Mouse (Mus musculus) heart, postnatal 0 days (tissue): ENCODE data around the gene Nup210l. TPM values are rescaled to one million over a fixed set of nuclear protein-coding genes. Genes with fewer than 3 reads are reported as not detected.
A peak's percentile ranks its signal among the peaks of the same experiment; 100 is the strongest.

Experiments
- ATAC-seq: fragments of 200-750 bp; cut with Nextera tagmentation; 2 replicates; pipeline ENCODE4 v1.8.0; 2017; ENCODE audit warnings: low read depth, moderate number of reproducible peaks, moderate library complexity; ENCODE audit not compliant: insufficient read depth
- DNase-seq: peaks from one replicate; pipeline ENCODE4 v3.0.0-alpha.2; 2016; ENCODE audit warnings: low spot score
- H3K27ac ChIP-seq: fragments of 300-500 bp; sonication (generic); 2 replicates; pipeline ENCODE4 v1.5.1; 2014; ENCODE audit warnings: low read depth, mild to moderate bottlenecking
- H3K27me3 ChIP-seq: fragments of 300-500 bp; sonication (generic); 2 replicates; pipeline ENCODE4 v1.6.1; 2014; ENCODE audit warnings: low read length, mixed read lengths; ENCODE audit not compliant: control insufficient read depth, insufficient read depth
- H3K36me3 ChIP-seq: fragments of 300-500 bp; sonication (generic); replicated peaks from 2 replicates; pipeline ENCODE4 v1.6.1; 2014; ENCODE audit warnings: low read length, mixed read lengths; ENCODE audit not compliant: control insufficient read depth, insufficient read depth
- H3K4me1 ChIP-seq: fragments of 300-500 bp; sonication (generic); 2 replicates; pipeline ENCODE4 v1.6.1; 2014; ENCODE audit warnings: antibody characterized with exemption; ENCODE audit not compliant: control insufficient read depth, insufficient read depth
- H3K4me2 ChIP-seq: fragments of 300-500 bp; sonication (generic); 2 replicates; pipeline ENCODE4 v1.6.1; 2014; ENCODE audit warnings: low read depth, mild to moderate bottlenecking, low read length, moderate library complexity
- H3K4me3 ChIP-seq: fragments of 300-500 bp; sonication (generic); 2 replicates; pipeline ENCODE4 v1.5.1; 2014; ENCODE audit warnings: low read depth, low read length
- H3K9ac ChIP-seq: fragments of 300-500 bp; sonication (generic); replicated peaks from 2 replicates; pipeline ENCODE4 v1.6.1; 2014; ENCODE audit warnings: low read depth, low read length, mixed read lengths
- H3K9me3 ChIP-seq: fragments of 300-500 bp; sonication (generic); replicated peaks from 2 replicates; pipeline ENCODE4 v1.6.1; 2016; ENCODE audit warnings: low read length; ENCODE audit not compliant: control insufficient read depth
- CTCF ChIP-seq: IDR thresholded peaks from 2 replicates; pipeline ENCODE4 v1.5.1; 2016; ENCODE audit warnings: antibody characterized with exemption, control low read depth, low read depth
- EP300 ChIP-seq: IDR thresholded peaks from 2 replicates; pipeline ENCODE4 v1.6.1; 2016; ENCODE audit warnings: antibody characterized with exemption, low read depth
- WGBS: fragments of 180-500 bp; shearing (Covaris S2); extraction: QIAGEN DNeasy Blood & Tissue Kit; methylation state at CpG from one replicate; pipeline ENCODE4 v1.1.7; 2014; 5-methylcytosine and 5-hydroxymethylcytosine counted together
- polyA plus RNA-seq: library from polyadenylated mRNA; unstranded; fragments of >200 nt; fragmentation: Nextera tagmentation; extraction: Ambion mirVana; gene quantifications from 2 replicates; pipeline ENCODE4 v1.2.1, GENCODE M21; 2015
- total RNA-seq: library from RNA; depleted of rRNA; stranded (reverse); fragments of >200 nt; gene quantifications from 2 replicates; pipeline ENCODE4 v1.2.3, GENCODE M21; 2014; ENCODE audit warnings: low replicate concordance

Gene Nup210l
- total and polyA plus RNA-seq, 2 experiments from 2014 or later: 0.04 TPM

GRCm38 (mm10) chr3:90079763-90080497, 24.0 kb upstream of the Nup210l start:
- peak overlapping the region; percentile 95 for H3K27ac ChIP-seq

GRCm38 (mm10) chr3:90080498-90080863, 23.5 kb upstream of the Nup210l start:
- H3K4me1 ChIP-seq: peaks cover 44% of the 10 kb centered on the region
- WGBS: 0% methylated on average over 6 of the region's 6 CpGs
- no peak for ATAC-seq
- peak overlapping the region; percentile 95 for H3K27ac ChIP-seq
- no peaks in the 10 kb centered on the region for H3K36me3 ChIP-seq
- peak overlapping the region; percentile 86 for H3K4me3 ChIP-seq
- no peak for DNase-seq
- TF ChIP-seq EP300: no peak
- no peak for TF ChIP-seq CTCF
- H3K9me3 ChIP-seq: no peaks in the 10 kb centered on the region
- peak overlapping the region; percentile 82 for H3K9ac ChIP-seq
- H3K27me3 ChIP-seq: no peaks in the 10 kb centered on the region
- peak overlapping the region; percentile 73 for H3K4me2 ChIP-seq

More at GRCm38 (mm10) chr3:90079763-90080497, 24.0 kb upstream of the Nup210l start:
- WGBS: under 1% methylated on average over 50 of the region's 53 CpGs
- no peaks in the 10 kb centered on the region for H3K9me3 ChIP-seq
- peak overlapping the region; percentile 82 for H3K9ac ChIP-seq
- H3K36me3 ChIP-seq: no peaks in the 10 kb centered on the region
- peak; percentile 51 for ATAC-seq
- TF ChIP-seq CTCF (no peak), EP300 (no peak; the same call in 1 of the 2 replicates)
- peak overlapping the region; percentile 86 for H3K4me3 ChIP-seq
- peak; percentile 79 for DNase-seq
- peak overlapping the region; percentile 73 for H3K4me2 ChIP-seq
- H3K4me1 ChIP-seq: peaks cover 40% of the 10 kb centered on the region
- no peaks in the 10 kb centered on the region for H3K27me3 ChIP-seq

GRCm38 (mm10) chr3:90081365-90082240, 22.3 kb upstream of the Nup210l start:
- DNase-seq: no peak
- H3K9me3 ChIP-seq: no peaks in the 10 kb centered on the region
- H3K4me2 ChIP-seq: peak overlapping the region; percentile 73
- peak overlapping the region; percentile 32; the same call in 1 of the 2 replicates for H3K9ac ChIP-seq
- no peaks in the 10 kb centered on the region for H3K27me3 ChIP-seq
- TF ChIP-seq EP300: no peak
- TF ChIP-seq CTCF: no peak
- 50% methylated on average over 5 of the region's 5 CpGs for WGBS
- peak overlapping the region; percentile 95 for H3K27ac ChIP-seq
- ATAC-seq: no peak
- H3K36me3 ChIP-seq: peaks cover 3% of the 10 kb centered on the region; the same call in 1 of the 2 replicates
- peaks cover 44% of the 10 kb centered on the region for H3K4me1 ChIP-seq
- peak overlapping the region; percentile 86 for H3K4me3 ChIP-seq

GRCm38 (mm10) chr3:90083034-90083433, 20.9 kb upstream of the Nup210l start:
- Histone ChIP-seq H3K27ac (peak overlapping the region; percentile 95), H3K4me3 (0 out of 2 replicates have a peak overlapping the region, but pooled peaks have one; percentile 7), H3K27me3 (no peaks in the 10 kb centered on the region), H3K4me1 (peaks cover 44% of the 10 kb centered on the region), H3K9ac (no peak overlapping the region), H3K4me2 (peak overlapping the region; percentile 73), H3K36me3 (peaks cover 17% of the 10 kb centered on the region), H3K9me3 (no peaks in the 10 kb centered on the region)
- no peak for DNase-seq
- ATAC-seq: no peak
- 21% methylated on average over 5 of the region's 5 CpGs for WGBS
- TF ChIP-seq EP300 (no peak), CTCF (no peak)

GRCm38 (mm10) chr3:90083698-90084324, 20.1 kb upstream of the Nup210l start:
- H3K9ac ChIP-seq: no peak overlapping the region

More at GRCm38 (mm10) chr3:90083698-90084324, 20.1 kb upstream of the Nup210l start:
- Histone ChIP-seq H3K27ac (peak overlapping the region; percentile 59), H3K4me1 (peaks cover 44% of the 10 kb centered on the region), H3K9me3 (no peaks in the 10 kb centered on the region), H3K27me3 (no peaks in the 10 kb centered on the region), H3K4me3 (no peak overlapping the region), H3K36me3 (peaks cover 25% of the 10 kb centered on the region), H3K4me2 (peak overlapping the region; percentile 73)
- WGBS: 56% methylated on average over 3 of the region's 3 CpGs
- no peak for ATAC-seq
- DNase-seq: no peak
- TF ChIP-seq CTCF: no peak
- no peak for TF ChIP-seq EP300
